Mouse (Mus musculus) megakaryocyte, embryonic 14.5 days (primary cell): ENCODE results near the gene Enkd1.

Experiments used
- FLI1 ChIP-seq: IDR thresholded peaks from 2 replicates; pipeline ENCODE4 v1.6.1; 2012; ENCODE audit warnings: low read length, inconsistent platforms, mixed read lengths
- GATA1 ChIP-seq: IDR thresholded peaks from 3 replicates; pipeline ENCODE4 v1.6.1; 2012; ENCODE audit warnings: mixed read lengths, low read length, inconsistent platforms, borderline replicate concordance

- no peak for TF ChIP-seq GATA1
- TF ChIP-seq FLI1 = no peak
These were observed 9.3 kb downstream of the Enkd1 start for GRCm38 (mm10) chr8:105698734-105699133.
